Mouse (Mus musculus) urinary bladder, postnatal 25 days (tissue): Measurements from ENCODE around the gene Mast4.
A peak's percentile ranks its signal among the peaks of the same experiment; 100 is the strongest.
"Not testable (repeated sequence)": the region's sequence is repeated elsewhere in the genome, so short reads cannot be mapped to it uniquely, and the experiment has no call there.

ENCODE experiments used
- DNase-seq: peaks from one replicate; pipeline ENCODE4 v3.0.0; 2022; ENCODE audit warnings: low spot score

Gene Mast4

GRCm38 (mm10) chr13:103334392-103334686, at the start of gene Mast4:
Gene Mast4, minus strand, starts transcription at chr13:103334497.
- DNase-seq: peak; percentile 94

DNA sequence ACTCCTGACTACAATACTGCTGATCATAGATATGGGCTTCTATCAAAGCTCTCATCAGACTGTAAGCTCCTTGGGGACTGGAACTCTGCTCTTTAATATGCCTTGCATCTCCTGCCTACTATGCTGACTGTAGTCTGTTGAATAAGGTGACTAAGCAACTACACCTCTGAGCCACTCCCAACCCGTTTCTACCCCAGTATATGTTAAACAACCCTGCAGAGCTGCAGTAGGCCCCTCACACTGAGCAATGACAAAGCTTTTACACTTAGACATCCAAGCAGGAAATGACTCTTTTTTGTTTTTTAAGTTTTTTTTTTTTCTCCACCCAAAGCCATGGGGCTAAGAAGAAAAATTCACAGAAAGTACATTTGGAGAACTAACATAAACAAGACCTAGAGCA, 40.2 kb upstream of the Mast4 start:
- DNase-seq: no peak

GRCm38 (mm10) chr13:103369194-103369593, 34.9 kb upstream of the Mast4 start:
- no peak for DNase-seq

DNA sequence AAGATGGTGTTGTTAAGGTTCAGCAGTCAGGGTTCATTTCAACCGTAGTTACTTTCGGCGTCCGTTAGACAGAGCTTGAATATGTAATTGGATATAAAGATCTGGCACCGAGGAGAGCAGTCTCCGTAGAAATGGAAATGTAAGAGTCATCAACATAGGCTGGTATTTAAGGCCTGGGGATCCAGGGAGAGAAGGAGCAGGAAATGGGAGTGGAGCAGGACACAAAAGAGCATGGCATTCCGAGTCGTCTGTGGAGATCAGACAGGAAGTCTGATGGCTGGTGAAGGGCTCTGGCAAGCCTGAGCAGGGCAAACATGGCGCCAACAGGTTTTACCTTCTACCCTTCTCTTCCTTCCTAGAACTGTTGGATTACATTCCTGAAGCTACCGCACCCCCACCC, 28.9 kb upstream of the Mast4 start:
- no peak for DNase-seq

DNA sequence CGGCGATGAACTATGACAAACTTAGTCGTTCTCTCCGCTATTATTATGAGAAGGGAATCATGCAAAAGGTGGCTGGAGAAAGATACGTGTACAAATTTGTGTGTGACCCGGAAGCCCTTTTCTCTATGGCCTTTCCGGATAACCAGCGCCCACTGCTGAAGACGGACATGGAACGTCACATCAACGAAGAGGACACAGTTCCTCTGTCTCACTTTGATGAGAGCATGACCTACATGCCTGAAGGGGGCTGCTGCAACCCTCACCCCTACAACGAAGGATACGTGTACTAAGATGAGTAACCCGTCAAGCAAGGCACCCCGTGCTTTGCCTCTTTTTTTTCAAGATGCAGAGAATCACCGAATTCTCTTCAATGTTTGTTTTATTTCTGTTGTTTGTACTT, 23.1 kb upstream of the Mast4 start:
- DNase-seq: not testable (repeated sequence)

DNA sequence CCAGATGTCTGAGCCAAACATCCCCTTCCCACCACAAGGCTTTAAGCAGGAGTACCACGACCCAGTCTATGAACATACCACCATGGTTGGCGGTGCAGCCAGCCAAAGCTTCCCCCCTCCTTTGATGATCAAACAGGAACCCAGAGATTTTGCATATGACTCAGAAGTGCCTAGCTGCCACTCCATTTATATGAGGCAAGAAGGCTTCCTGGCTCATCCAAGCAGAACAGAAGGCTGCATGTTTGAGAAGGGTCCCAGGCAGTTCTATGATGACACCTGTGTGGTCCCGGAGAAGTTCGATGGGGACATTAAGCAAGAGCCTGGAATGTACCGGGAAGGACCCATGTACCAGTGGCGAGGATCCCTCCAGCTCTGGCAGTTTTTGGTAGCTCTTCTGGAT, 22.6 kb upstream of the Mast4 start:
- DNase-seq: not testable (repeated sequence)

GRCm38 (mm10) chr13:103354737-103355136, 20.4 kb upstream of the Mast4 start:
- DNase-seq: no peak

DNA sequence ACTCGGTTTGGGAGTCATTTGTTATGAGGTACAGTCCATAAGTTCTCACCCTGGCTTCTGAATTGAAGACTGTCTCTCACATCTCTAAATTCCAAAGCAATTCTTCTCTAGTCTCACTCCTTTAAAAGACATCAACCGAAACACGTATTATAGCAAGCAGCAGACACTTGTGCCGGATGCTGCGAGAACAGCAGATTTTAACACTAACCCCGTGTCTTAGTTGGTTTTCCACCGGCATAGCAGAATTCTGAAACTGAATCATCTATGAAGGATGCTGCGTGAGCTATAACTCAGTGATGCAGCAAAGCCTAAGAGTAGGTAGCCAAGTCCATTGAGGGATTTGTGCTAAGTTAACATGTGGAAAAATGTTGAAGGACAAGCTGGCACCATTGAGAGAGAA, 10.5 kb upstream of the Mast4 start:
- DNase-seq: no peak

DNA sequence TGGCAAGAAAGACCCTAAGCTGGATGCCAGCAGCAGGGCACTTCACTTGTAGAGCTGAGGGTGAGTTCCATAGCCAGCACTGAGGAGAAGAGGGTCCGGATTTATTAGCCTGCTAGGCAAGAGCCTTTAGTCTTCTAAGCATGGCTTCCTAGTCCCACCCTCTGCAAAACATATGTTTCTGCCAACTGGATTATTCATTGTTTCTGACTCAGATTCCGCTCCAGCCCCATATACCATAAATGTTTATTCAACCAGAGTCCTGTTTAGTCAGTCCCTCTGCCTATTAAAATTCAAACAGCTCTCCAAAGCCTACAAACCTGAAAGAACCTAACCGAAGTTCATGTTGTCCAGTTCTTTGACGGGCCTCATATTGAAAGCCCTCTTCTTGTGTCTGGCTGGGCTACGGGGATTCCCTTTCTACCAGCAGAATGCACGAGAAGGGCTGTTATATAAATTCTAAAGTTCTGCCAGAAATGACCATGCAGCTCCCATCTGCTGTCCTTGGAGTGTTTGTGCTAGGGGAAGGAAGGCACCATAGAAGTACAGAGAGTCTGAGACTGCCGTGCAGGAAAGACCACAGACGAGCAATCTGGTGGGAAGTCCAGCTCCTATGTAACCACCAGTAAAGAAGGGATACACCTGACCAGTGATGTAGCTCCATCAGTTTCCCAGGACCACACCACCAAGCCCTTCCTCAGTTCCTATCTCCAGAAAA, 9.9 kb upstream of the Mast4 start:
- DNase-seq: no peak

DNA sequence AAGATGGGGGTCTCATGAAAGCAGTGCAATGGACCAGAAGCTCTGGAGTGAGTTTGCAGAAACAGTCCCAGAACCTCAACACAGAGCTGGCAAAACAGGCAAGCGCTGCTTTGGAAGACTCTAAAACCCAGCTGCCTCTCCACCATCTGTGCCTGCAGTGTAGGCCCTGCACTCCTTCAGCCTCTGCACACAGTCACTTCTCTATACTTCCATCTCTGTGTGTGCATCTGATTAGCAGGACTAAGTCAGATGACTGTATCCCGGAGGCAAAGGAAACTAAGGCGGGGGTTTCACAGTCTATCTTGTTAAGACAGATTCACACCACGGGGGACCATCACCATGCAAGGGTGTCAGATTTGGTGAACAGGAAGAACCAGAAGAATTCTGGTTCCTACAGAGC, 6.7 kb upstream of the Mast4 start:
- DNase-seq: no peak

DNA sequence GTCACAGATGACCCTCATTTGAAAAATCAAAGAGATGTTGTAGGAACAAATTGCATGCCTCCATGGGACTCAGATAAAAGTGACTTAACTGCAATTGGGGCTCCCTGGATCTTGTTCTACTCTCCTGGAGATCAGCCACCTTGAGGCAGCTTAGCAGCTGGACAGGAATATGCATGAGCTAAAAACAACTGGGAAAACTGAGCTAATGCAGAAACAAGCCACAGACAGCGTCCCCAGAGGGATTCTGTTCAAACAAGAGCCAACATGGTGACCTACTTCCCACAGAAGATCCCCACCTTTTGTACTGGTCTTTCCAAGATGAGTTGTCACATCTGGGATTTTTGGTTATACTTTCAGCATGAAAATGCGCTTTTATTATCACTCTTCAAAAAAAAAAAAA, 4.3 kb upstream of the Mast4 start:
- no peak for DNase-seq

DNA sequence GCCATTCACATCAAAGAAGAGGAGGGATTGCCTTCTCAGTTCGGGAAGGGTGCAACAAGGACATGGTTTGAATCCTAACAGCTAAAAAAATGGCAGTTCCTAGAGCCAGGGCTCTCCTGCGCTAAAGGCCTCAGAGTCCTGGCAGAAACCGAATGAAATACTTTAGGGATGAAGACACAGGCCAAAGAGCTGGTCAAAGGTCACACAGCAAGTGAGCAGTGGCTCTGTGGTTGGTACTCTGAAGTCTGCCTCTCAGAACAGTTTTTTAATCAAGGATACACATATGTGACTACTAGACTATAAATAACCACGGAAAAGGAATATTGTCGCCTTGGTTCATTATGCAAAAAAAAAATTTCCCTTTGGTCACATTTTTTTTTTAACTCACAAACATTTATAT, 1.9 kb upstream of the Mast4 start:
- DNase-seq: no peak

GRCm38 (mm10) chr13:103334723-103335458, 594 bp upstream of the Mast4 start:
- DNase-seq: no peak

DNA sequence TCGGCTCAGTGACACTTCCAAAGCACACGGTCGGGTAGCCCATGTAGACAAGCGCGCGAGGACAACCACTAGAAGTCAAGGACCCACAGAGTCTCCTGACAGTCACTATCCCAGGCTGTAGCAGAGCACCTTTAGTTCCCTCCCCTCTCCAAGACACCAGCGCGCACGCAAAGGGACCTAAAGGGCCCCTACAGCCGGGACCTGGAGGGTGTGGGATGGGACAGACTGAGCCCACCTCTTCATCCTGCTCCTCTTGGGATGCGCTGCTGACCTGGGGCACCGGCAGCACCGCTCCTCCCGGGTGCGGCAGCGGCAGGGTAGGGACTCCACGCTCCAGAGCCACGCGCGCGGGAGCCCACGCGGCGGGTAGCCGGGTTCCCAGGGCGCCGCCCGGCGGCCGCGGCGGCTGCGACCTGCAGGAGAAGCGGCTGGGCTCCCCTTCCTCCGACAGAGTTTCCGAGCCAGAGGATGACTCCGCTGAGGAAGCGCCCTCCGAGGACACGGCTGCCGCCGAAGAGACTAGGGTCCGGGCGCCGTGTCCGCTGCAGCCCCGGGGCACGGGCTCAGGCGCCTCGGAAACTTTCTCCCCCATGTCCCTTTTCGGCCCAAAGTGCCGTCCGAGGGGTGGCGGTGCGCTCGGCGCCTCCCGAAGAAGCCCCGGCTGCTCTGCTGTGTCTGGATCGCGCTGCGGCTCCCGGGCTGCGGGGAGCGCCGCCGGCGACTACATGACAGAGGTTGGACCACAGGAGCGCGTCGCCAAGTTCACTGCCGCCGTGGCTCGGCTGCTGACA, 501 bp downstream of the Mast4 start:
- DNase-seq: peak; percentile 33

DNA sequence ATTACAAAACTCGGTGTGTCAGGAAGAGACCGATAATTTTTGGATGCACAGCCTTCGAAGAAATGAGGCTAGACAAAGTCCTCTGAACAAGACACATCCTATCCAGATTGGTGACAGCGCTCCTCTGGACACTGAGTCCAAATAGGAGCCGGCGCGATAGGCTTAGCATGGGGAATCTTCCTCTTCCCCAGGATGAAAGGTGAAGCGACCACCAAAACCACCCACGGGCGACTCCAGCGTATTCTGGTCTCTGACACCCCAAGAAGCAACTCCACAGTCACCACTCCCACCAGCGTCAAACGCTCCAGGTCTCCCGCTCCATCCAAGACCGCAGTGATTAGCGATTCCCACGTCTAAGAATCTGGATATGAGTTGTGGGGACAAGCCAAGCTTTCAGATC, 1.1 kb downstream of the Mast4 start:
- DNase-seq: no peak

DNA sequence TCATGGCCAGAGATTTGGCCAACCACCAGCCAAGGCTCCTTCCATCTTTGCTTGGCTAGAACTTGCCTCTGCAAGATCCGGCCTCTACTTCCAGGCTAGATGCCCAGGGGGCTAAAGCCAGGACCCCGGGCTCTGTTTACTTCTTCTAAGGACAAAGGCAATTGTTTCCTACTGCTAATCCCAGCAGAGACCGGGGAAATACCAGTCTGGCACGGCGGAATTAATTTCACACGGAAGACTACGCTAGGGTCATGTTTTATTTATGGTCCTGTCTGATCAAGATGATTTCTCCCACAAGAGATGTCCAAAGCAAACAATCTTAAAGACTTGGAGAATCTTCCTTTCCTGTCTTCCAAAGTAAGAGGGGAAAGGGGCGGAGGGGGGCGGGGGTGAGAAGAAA, 1.6 kb downstream of the Mast4 start:
- DNase-seq: no peak

DNA sequence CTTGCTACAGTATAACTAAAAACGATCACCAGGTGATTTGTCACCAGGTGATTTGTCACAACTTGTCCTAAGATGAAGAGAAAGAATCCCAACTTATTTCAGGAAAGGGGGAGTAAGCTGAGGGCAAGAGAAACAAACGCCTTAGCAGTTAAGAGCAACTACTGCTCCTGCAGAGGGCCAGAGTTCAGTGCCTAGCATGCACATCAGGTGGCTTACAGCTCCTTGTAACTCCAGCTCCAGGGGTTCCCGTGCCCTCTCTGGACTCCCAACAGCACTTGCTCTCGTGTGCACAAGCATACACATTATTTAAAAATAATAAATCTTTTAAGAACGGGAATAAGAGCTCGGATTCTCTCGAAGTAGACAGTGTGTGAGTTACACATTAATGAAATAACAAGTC, 3.2 kb downstream of the Mast4 start:
- no peak for DNase-seq

DNA sequence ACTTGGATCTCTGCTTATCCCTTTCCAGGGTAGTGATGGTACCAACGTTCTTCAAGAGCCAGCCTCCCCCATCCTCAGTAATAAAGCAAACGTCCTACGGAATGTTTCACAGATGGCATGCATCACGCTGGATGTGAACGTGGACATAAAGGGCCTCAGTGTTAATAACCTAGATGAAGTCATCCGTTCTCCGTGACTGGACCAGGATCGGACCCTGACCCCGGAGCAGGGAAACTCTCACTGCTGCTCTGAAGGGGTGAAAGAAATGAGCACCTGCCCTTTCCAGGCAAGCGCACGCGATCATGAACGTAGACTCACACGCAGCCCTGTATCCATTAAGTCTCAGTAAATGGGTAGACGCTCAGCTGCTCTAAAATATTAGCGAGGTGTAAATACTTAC, 6.0 kb downstream of the Mast4 start:
- no peak for DNase-seq

DNA sequence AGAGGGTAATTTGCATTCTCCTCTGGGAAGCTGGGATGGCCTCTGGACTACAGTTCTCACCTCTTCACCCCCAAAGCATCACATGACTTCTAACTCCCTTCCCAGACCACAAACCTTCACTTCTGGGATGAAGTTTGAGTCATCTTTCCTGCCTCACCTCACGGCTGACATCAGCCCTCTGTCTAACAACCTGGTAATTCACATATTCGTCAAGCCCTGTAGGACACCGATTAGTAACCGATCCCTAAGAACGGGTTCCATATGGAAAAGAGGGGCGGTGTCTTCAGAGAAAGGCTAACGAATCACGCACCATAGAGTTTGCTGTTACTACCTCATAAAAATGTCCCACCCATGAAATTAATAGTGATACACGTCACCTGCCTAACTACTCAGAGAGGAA, 6.5 kb downstream of the Mast4 start:
- DNase-seq: no peak

GRCm38 (mm10) chr13:103326186-103326585, 8.1 kb downstream of the Mast4 start:
- DNase-seq: no peak

DNA sequence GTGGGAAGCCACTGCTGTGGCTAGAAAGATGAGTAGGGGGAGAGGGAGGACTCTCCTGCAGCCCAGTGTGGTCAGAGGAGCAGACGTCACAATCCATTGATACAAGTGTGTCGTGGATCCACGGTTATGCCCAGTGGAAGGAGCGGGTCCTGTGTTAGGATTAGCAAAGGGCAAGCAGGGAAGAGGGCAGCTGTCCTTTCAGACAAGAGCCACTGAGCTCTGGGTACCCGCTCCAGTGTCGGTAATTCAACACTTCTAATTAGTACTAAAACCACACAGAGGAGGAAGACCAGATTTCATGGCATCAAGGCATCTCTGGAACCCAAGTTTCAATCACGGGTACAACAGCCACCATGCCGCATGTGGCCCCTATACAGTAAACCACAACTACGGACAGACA, 14.4 kb downstream of the Mast4 start:
- no peak for DNase-seq

GRCm38 (mm10) chr13:103319317-103319716, 15.0 kb downstream of the Mast4 start:
- no peak for DNase-seq

DNA sequence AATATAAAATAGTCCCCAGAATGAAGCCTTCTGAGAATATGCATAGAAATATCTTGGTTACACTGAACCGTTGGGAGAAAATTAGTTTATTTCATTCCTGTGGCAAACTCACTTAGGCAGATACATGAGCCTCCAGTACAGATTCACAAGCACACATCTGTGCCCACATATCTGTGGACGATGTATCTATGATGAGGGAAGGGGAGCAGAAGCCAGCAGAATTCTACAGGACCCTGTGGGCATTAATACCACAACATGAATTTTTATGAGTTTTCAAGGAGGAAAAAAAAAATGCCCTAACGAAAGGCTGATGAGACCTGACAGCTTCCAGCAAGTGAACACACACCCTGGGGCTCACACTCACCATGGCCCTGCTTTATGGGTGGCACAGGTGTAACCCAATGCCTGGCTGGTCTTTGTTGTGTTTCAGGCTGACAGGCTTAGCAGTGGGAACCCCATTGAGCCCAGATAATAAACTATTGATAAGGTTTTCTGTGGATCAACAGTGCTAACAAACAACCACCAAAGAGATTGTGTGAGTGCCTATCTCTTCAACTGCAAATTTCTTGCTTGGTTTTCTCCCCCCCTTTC, 17.4 kb downstream of the Mast4 start:
- no peak for DNase-seq
